Mouse (Mus musculus): ENCODE data around the gene Zfp87. TPM values are rescaled to one million over a fixed set of nuclear protein-coding genes. Genes with fewer than 3 reads are reported as not detected.

The Zfp87 gene
- polyA plus RNA-seq, 1 experiment from 2014 or later = 32.8 TPM

GRCm38 (mm10) chr13:67483625-67484423, 42.2 kb downstream of the Zfp87 start, which contains the start of gene Zfp874b:
TSS of gene Zfp874b (minus strand) at chr13:67484258.
- H3K9me3 ChIP-seq (replicated peaks) = no peaks in the 10 kb centered on the region
- ATAC-seq (ENCODE audit: low FRiP score) = peak; percentile 95
- peak within 1 kb of the TSS; percentile 53 for H3K9ac ChIP-seq
- peaks cover 4% of the 10 kb centered on the region; the same call in 1 of the 2 replicates for H3K4me1 ChIP-seq
- H3K27ac ChIP-seq = no peak within 1 kb of the TSS
- 6% methylated on average over 20 of the region's 20 CpGs for WGBS
- H3K36me3 ChIP-seq = 0 out of 2 replicates have a peak, but pooled peaks cover 11% of the 10 kb centered on the region
- H3K4me3 ChIP-seq = peak within 1 kb of the TSS; percentile 54
- peak within 1 kb of the TSS; percentile 61 for H3K4me2 ChIP-seq (replicated peaks)
- H3K27me3 ChIP-seq = no peaks in the 10 kb centered on the region

DNA sequence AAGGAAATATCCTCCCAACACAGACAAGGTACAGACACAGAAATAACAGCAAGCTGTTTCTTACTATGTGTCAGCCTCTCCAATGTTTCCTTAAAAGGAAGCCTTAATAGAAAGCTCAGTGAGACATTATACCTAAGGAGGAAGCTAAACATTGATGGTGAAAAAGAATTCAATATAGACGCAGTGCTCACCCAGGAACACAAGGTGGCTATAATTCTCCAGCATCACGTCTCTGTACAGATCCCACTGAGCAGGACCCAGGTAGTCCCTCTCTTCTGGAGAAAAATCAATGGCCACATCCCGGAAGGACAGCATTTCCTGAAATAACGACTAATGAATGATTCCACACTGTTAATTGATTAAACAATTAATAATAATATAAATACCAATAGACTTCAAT, 44.4 kb downstream of the Zfp87 start:
- Histone ChIP-seq H3K27me3 (no peaks in the 10 kb centered on the region), H3K27ac (no peak overlapping the region), H3K9ac (no peak overlapping the region), H3K9me3 (replicated peaks) (no peaks in the 10 kb centered on the region), H3K4me3 (no peak overlapping the region), H3K4me2 (replicated peaks) (no peak overlapping the region), H3K4me1 (peaks cover 4% of the 10 kb centered on the region; the same call in 1 of the 2 replicates), H3K36me3 (no peaks in the 10 kb centered on the region)
- 71% methylated on average over 4 of the region's 4 CpGs for WGBS
- ATAC-seq (ENCODE audit: low FRiP score) = no peak

DNA sequence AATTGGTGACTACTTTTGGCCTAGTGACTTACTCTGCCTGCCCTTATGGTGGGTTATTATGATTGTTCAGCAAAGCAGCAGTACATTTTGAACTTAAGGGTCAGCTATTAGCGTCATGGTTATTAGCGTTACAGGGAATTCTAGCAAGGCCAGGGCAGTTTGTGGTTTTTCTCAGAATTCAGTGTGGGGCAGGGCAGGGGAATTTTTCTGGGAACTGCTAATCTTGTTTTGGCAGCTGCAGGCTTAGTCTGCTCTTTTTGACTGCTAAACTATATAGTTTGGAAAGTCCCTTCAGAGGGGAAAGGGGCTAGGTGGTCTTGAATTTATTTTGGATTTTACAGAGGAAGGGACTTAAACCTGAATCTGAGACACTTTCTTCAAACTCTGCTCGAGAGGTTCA, 56.7 kb downstream of the Zfp87 start:
- Histone ChIP-seq H3K9me3 (replicated peaks) (no peaks in the 10 kb centered on the region), H3K4me2 (replicated peaks) (no peak overlapping the region), H3K4me3 (no peak overlapping the region), H3K27ac (no peak overlapping the region), H3K9ac (no peak overlapping the region), H3K27me3 (no peaks in the 10 kb centered on the region), H3K36me3 (peaks cover 8% of the 10 kb centered on the region; the same call in 1 of the 2 replicates), H3K4me1 (no peaks in the 10 kb centered on the region)
- 85% methylated on average over 3 of the region's 3 CpGs for WGBS
- ATAC-seq (ENCODE audit: low FRiP score) = no peak

Other genes starting within 250 kb of the Zfp87 start
- 3.8 and 4.6 TPM in 2 replicates for gene Zfp458, start 247.7 kb downstream of the Zfp87 start, polyA plus RNA-seq (2016; fragmentation: Nextera tagmentation; extraction: Ambion mirVana)
- gene Zfp457, start 219.7 kb downstream of the Zfp87 start, polyA plus RNA-seq (2016; fragmentation: Nextera tagmentation; extraction: Ambion mirVana) = 0.50 and 0.85 TPM in 2 replicates
- gene Zfp595, start 193.6 kb downstream of the Zfp87 start, polyA plus RNA-seq (2016; fragmentation: Nextera tagmentation; extraction: Ambion mirVana) = 1.7 and 1.8 TPM in 2 replicates
- not detected in 2 replicates for gene Gm28044, start 165.6 kb downstream of the Zfp87 start, polyA plus RNA-seq (2016; fragmentation: Nextera tagmentation; extraction: Ambion mirVana)
- gene Zfp953, start 165.6 kb downstream of the Zfp87 start, polyA plus RNA-seq (2016; fragmentation: Nextera tagmentation; extraction: Ambion mirVana) = 0.72 and 0.98 TPM in 2 replicates
- not detected in 2 replicates for gene Gm28041, start 150.4 kb downstream of the Zfp87 start, polyA plus RNA-seq (2016; fragmentation: Nextera tagmentation; extraction: Ambion mirVana)
- 0.83 and 0.94 TPM in 2 replicates for gene Zfp456, start 150.4 kb downstream of the Zfp87 start, polyA plus RNA-seq (2016; fragmentation: Nextera tagmentation; extraction: Ambion mirVana)
- gene Zfp429, start 126.4 kb downstream of the Zfp87 start, polyA plus RNA-seq (2016; fragmentation: Nextera tagmentation; extraction: Ambion mirVana) = 4.6 and 4.9 TPM in 2 replicates
- gene Zfp459, start 104.8 kb downstream of the Zfp87 start, polyA plus RNA-seq (2016; fragmentation: Nextera tagmentation; extraction: Ambion mirVana) = 1.0 and 1.3 TPM in 2 replicates
- gene Zfp874a, start 74.6 kb downstream of the Zfp87 start, polyA plus RNA-seq (2016; fragmentation: Nextera tagmentation; extraction: Ambion mirVana) = 7.1 and 8.3 TPM in 2 replicates
- gene Zfp874b, start 41.9 kb downstream of the Zfp87 start, polyA plus RNA-seq (2016; fragmentation: Nextera tagmentation; extraction: Ambion mirVana) = 2.1 and 2.2 TPM in 2 replicates
- 17.8 and 18.0 TPM in 2 replicates for gene Zfp58, start 25.6 kb downstream of the Zfp87 start, polyA plus RNA-seq (2016; fragmentation: Nextera tagmentation; extraction: Ambion mirVana)
- gene Gm26965, start within 50 bp of the Zfp87 start, polyA plus RNA-seq (2016; fragmentation: Nextera tagmentation; extraction: Ambion mirVana) = not detected in 2 replicates
- 16.6 and 18.3 TPM in 2 replicates for gene Zfp748, start 27.7 kb upstream of the Zfp87 start, polyA plus RNA-seq (2016; fragmentation: Nextera tagmentation; extraction: Ambion mirVana)
- gene Zfp729b, start 83.5 kb upstream of the Zfp87 start, polyA plus RNA-seq (2016; fragmentation: Nextera tagmentation; extraction: Ambion mirVana) = 4.6 and 5.1 TPM in 2 replicates
- gene Gm49345, start 111.6 kb upstream of the Zfp87 start, polyA plus RNA-seq (2016; fragmentation: Nextera tagmentation; extraction: Ambion mirVana) = not detected in 2 replicates
- 2.9 and 3.7 TPM in 2 replicates for gene Zfp729a, start 111.6 kb upstream of the Zfp87 start, polyA plus RNA-seq (2016; fragmentation: Nextera tagmentation; extraction: Ambion mirVana)
- gene Zfp738, start 160.9 kb upstream of the Zfp87 start, polyA plus RNA-seq (2016; fragmentation: Nextera tagmentation; extraction: Ambion mirVana) = 14.2 and 16.5 TPM in 2 replicates
- gene Zfp65, start 203.0 kb upstream of the Zfp87 start, polyA plus RNA-seq (2016; fragmentation: Nextera tagmentation; extraction: Ambion mirVana) = 8.2 and 9.1 TPM in 2 replicates
- gene Zfp85, start 229.1 kb upstream of the Zfp87 start, polyA plus RNA-seq (2016; fragmentation: Nextera tagmentation; extraction: Ambion mirVana) = 5.4 and 5.5 TPM in 2 replicates